Mouse (Mus musculus): Measurements from ENCODE around the gene Bpifa6. TPM values are rescaled to one million over a fixed set of nuclear protein-coding genes. Genes with fewer than 3 reads are reported as not detected.

The Bpifa6 gene
- polyA plus RNA-seq (2012; rRNA removed) = not detected in 2 replicates

DNA sequence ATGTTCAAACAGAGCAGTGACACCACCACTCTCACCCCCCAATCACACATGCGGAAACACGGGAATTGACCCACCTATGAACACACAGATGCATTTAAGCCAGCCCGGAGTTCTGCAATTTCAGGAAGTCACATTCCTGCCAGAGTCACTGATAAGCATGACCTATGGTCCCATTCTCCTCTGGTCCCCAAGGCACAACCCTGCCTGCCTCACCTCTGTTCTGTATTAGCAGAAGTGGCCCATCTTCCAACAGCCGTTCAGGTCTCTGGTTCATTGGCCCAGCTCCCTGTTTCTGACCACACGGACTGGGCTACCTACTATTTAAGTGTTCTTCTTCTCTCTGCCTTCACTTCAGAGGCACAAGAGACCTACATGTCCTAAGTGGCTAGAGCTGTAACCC is at the start of gene Bpifa6:
Gene Bpifa6, plus strand, starts transcription at position 364 of the 400 bp plus-strand sequence.
- no peak within 1 kb of the TSS for H3K27ac ChIP-seq (ENCODE audit: control insufficient read depth, insufficient read depth, low read length)
- WGBS = 68% methylated on average over 5 of the region's 5 CpGs
- H3K27me3 ChIP-seq (ENCODE audit: control insufficient read depth, insufficient read depth, low read length) = no peaks in the 10 kb centered on the region
- no peaks in the 10 kb centered on the region for H3K4me1 ChIP-seq (replicated peaks; ENCODE audit: control insufficient read depth, insufficient read depth, low read length)
- DNase-seq = no peak
- no peaks in the 10 kb centered on the region for H3K36me3 ChIP-seq (ENCODE audit: control insufficient read depth, insufficient read depth, low read length)
- no peak within 1 kb of the TSS for H3K4me3 ChIP-seq (ENCODE audit: control insufficient read depth, insufficient read depth, low read length)
- TF ChIP-seq CTCF (IDR thresholded peaks at IDR 0.05; ENCODE audit: borderline replicate concordance, control insufficient read depth, extremely low read depth, insufficient read depth, low read length, poor library complexity) = no peak
- no peak for TF ChIP-seq POLR2A (IDR thresholded peaks at IDR 0.05; ENCODE audit: control insufficient read depth, extremely low read depth, insufficient read depth, low read length, poor library complexity)

DNA sequence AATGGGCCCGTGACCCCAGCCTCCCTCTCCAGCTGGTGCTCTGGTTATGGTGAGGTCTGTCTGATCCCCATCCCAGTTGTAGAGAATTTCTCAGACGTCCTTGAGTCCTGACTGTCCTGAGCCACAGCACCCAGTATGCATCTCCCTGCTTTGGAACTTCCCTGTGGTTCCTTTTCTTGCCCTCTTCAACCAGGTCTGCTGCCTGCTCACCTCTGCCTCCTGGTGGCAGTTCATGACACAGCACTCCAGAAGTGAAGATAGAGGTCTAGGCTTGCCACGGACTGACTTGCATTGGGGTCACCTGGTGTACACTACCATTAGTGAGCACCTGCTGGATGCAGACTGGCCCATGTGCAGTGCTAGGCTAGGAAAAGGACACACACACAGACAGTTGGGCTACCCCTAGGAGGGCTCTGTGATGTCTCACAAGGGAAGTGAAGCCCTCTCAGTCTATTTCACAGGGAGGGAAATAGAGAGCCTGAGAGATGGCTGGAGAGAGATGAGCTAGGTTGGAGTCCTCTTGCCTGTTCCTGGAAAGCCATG is 44.8 kb upstream of the Bpifa6 start:
- Histone ChIP-seq H3K27ac (ENCODE audit: control insufficient read depth, insufficient read depth, low read length) (no peak overlapping the region), H3K36me3 (ENCODE audit: control insufficient read depth, insufficient read depth, low read length) (no peaks in the 10 kb centered on the region), H3K27me3 (ENCODE audit: control insufficient read depth, insufficient read depth, low read length) (no peaks in the 10 kb centered on the region), H3K4me1 (replicated peaks; ENCODE audit: control insufficient read depth, insufficient read depth, low read length) (no peaks in the 10 kb centered on the region), H3K4me3 (ENCODE audit: control insufficient read depth, insufficient read depth, low read length) (no peak overlapping the region)
- 42% methylated on average over 3 of the region's 3 CpGs for WGBS
- peak; percentile 52 for DNase-seq
- TF ChIP-seq CTCF (IDR thresholded peaks at IDR 0.05; ENCODE audit: borderline replicate concordance, control insufficient read depth, extremely low read depth, insufficient read depth, low read length, poor library complexity) = no peak; the same call in 1 of the 2 replicates
- TF ChIP-seq POLR2A (IDR thresholded peaks at IDR 0.05; ENCODE audit: control insufficient read depth, extremely low read depth, insufficient read depth, low read length, poor library complexity) = no peak

DNA sequence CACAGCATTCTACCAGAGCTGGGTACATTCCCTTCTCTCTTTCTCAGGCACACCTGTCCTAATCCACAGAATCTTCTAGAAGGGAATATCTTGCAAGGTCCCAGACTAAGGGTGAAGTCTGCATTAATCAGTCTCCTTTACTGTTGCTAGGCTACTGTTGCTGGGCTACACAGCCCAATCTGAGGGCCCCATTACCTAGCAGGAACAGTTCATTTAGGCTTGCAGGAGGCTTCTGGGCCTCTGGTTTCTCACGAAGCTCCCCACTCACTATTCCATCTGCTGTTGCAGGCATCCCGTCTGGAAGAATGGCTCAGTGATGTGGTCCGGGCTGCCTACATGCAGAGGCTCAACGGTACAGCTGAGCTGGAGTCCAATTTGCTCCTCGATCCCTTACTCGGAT is 43.6 kb upstream of the Bpifa6 start:
- TF ChIP-seq POLR2A (IDR thresholded peaks at IDR 0.05; ENCODE audit: control insufficient read depth, extremely low read depth, insufficient read depth, low read length, poor library complexity) (no peak), CTCF (IDR thresholded peaks at IDR 0.05; ENCODE audit: borderline replicate concordance, control insufficient read depth, extremely low read depth, insufficient read depth, low read length, poor library complexity) (no peak)
- H3K4me1 ChIP-seq (replicated peaks; ENCODE audit: control insufficient read depth, insufficient read depth, low read length) = no peaks in the 10 kb centered on the region
- DNase-seq = no peak
- WGBS = 94% methylated on average over 6 of the region's 6 CpGs
- no peaks in the 10 kb centered on the region for H3K36me3 ChIP-seq (ENCODE audit: control insufficient read depth, insufficient read depth, low read length)
- H3K27ac ChIP-seq (ENCODE audit: control insufficient read depth, insufficient read depth, low read length) = no peak overlapping the region
- no peak overlapping the region for H3K4me3 ChIP-seq (ENCODE audit: control insufficient read depth, insufficient read depth, low read length)
- H3K27me3 ChIP-seq (ENCODE audit: control insufficient read depth, insufficient read depth, low read length) = no peaks in the 10 kb centered on the region

GRCm38 (mm10) chr2:153933311-153933710 is 41.4 kb upstream of the Bpifa6 start:
- Histone ChIP-seq H3K36me3 (ENCODE audit: control insufficient read depth, insufficient read depth, low read length) (no peaks in the 10 kb centered on the region), H3K4me1 (replicated peaks; ENCODE audit: control insufficient read depth, insufficient read depth, low read length) (0 out of 2 replicates have a peak, but pooled peaks cover 3% of the 10 kb centered on the region), H3K27me3 (ENCODE audit: control insufficient read depth, insufficient read depth, low read length) (no peaks in the 10 kb centered on the region), H3K27ac (ENCODE audit: control insufficient read depth, insufficient read depth, low read length) (no peak overlapping the region), H3K4me3 (ENCODE audit: control insufficient read depth, insufficient read depth, low read length) (no peak overlapping the region)
- 86% methylated on average over 6 of the region's 6 CpGs for WGBS
- TF ChIP-seq CTCF (IDR thresholded peaks at IDR 0.05; ENCODE audit: borderline replicate concordance, control insufficient read depth, extremely low read depth, insufficient read depth, low read length, poor library complexity) (no peak), POLR2A (IDR thresholded peaks at IDR 0.05; ENCODE audit: control insufficient read depth, extremely low read depth, insufficient read depth, low read length, poor library complexity) (no peak)
- DNase-seq = no peak

DNA sequence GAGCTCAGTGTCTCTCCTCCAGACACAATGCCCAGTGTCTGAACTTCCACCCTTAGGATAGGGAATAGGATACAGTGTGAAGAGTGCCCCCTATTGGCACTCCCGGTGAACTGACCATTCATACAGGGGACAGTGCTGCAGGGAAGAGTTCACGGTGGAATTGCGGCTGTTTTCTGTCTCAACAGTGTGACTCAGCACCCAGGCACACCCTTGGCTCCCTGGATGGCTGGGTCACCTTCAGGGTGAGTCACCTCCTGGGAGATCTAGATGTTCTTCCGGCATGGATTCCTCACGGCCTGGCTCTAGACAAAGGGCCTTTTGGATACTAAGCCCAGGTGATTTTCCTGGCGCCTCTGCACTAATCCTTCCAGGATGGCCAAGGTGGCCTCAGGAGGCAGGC is 39.4 kb upstream of the Bpifa6 start:
- H3K36me3 ChIP-seq (ENCODE audit: control insufficient read depth, insufficient read depth, low read length) = no peaks in the 10 kb centered on the region
- H3K4me1 ChIP-seq (replicated peaks; ENCODE audit: control insufficient read depth, insufficient read depth, low read length) = 0 out of 2 replicates have a peak, but pooled peaks cover 3% of the 10 kb centered on the region
- no peaks in the 10 kb centered on the region for H3K27me3 ChIP-seq (ENCODE audit: control insufficient read depth, insufficient read depth, low read length)
- no peak overlapping the region for H3K4me3 ChIP-seq (ENCODE audit: control insufficient read depth, insufficient read depth, low read length)
- DNase-seq = no peak
- no peak for TF ChIP-seq CTCF (IDR thresholded peaks at IDR 0.05; ENCODE audit: borderline replicate concordance, control insufficient read depth, extremely low read depth, insufficient read depth, low read length, poor library complexity)
- no peak for TF ChIP-seq POLR2A (IDR thresholded peaks at IDR 0.05; ENCODE audit: control insufficient read depth, extremely low read depth, insufficient read depth, low read length, poor library complexity)
- H3K27ac ChIP-seq (ENCODE audit: control insufficient read depth, insufficient read depth, low read length) = no peak overlapping the region
- 94% methylated on average over 6 of the region's 6 CpGs for WGBS

DNA sequence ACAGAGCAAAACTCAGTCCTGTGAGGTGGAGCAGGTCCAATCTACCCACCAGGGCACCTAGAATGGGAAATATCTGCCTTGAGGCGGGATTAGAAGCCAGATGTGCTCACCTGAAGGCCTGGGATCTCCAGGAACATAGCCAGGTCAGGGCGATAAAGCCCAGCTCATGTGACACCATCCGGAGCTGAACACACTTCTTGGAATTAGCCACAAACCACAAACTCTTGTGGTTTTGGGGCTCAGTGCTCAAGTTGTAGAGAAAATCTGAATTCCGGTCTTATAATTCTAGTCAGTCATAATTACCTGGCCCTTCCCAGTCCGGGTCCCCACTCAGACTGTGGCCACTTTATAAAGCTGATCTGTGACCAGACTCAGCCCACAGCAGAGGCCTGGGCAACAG is 36.9 kb upstream of the Bpifa6 start, which contains the start of gene Bpifb4:
Gene Bpifb4, plus strand, starts transcription at position 370 of the 400 bp plus-strand sequence.
- Histone ChIP-seq H3K27me3 (ENCODE audit: control insufficient read depth, insufficient read depth, low read length) (no peaks in the 10 kb centered on the region), H3K4me1 (replicated peaks; ENCODE audit: control insufficient read depth, insufficient read depth, low read length) (0 out of 2 replicates have a peak, but pooled peaks cover 3% of the 10 kb centered on the region), H3K4me3 (ENCODE audit: control insufficient read depth, insufficient read depth, low read length) (no peak within 1 kb of the TSS), H3K27ac (ENCODE audit: control insufficient read depth, insufficient read depth, low read length) (no peak within 1 kb of the TSS), H3K36me3 (ENCODE audit: control insufficient read depth, insufficient read depth, low read length) (no peaks in the 10 kb centered on the region)
- TF ChIP-seq CTCF (IDR thresholded peaks at IDR 0.05; ENCODE audit: borderline replicate concordance, control insufficient read depth, extremely low read depth, insufficient read depth, low read length, poor library complexity) = no peak
- no peak for TF ChIP-seq POLR2A (IDR thresholded peaks at IDR 0.05; ENCODE audit: control insufficient read depth, extremely low read depth, insufficient read depth, low read length, poor library complexity)
- 6% methylated on average over 5 of the region's 5 CpGs for WGBS
- no peak for DNase-seq

Measured in thymus, adult 2 months (tissue).